Mouse (Mus musculus): ENCODE data around the gene Gfod2.

Gene Gfod2

GRCm38 (mm10) chr8:105686551-105686950 lies 71.9 kb downstream of the Gfod2 start:
- in situ Hi-C loops (cut with MboI; ENCODE audit: low sequenced_read_pairs): no loop called here

GRCm38 (mm10) chr8:105685796-105686308 lies 72.6 kb downstream of the Gfod2 start, which contains the start of gene Carmil2:
Gene Carmil2, plus strand, starts transcription at chr8:105686274.
- in situ Hi-C loops (cut with MboI; ENCODE audit: low sequenced_read_pairs): no loop called here

- in situ Hi-C loops (cut with MboI; ENCODE audit: low sequenced_read_pairs): no loop called here
Observed at GRCm38 (mm10) chr8:105685325-105685724, 73.1 kb downstream of the Gfod2 start.

GRCm38 (mm10) chr8:105677891-105678290 lies 80.6 kb downstream of the Gfod2 start:
- in situ Hi-C loops (cut with MboI; ENCODE audit: low sequenced_read_pairs): no loop called here
